In genomic region chr6:89508725-89509124, GRCm38 (mm10) we compare ENCODE assay signal across 26 mouse cellular contexts.
DNase-seq lines count a peak whose midpoint lies in the region; ATAC-seq and TF ChIP-seq lines count a peak whose summit lies in the region.
"Had no signal": no experiment of that assay in that cellular context is flagged by ENCODE, and none has a peak within 500 bp of the region (broad histone marks: within the 10 kb centered on the region; RNA-seq: fewer than 3 reads in every experiment).

No protein-coding gene starts in this region.

- no peak for ATAC-seq in hindbrain, postnatal 0 days
- ATAC-seq in hindbrain, embryonic 16.5 days, result no peak; the same call in 1 of the 2 replicates
- ATAC-seq: activated CD4-positive, CD25-positive, alpha-beta regulatory T cell, adult 4 months; midbrain, embryonic 16.5 days had no signal

- peak overlapping the region; percentile 41; the same call in 1 of the 2 replicates for H3K27ac ChIP-seq in hindbrain, postnatal 0 days
- H3K27ac ChIP-seq in hindbrain, embryonic 16.5 days (ENCODE audit: low read depth, low read length), result no peak overlapping the region
- H3K27ac ChIP-seq in ES-Bruce4 (ENCODE audit: insufficient read depth, low read length), result no peak overlapping the region
- peak overlapping the region; percentile 65 for H3K27ac ChIP-seq in embryonic fibroblast, embryonic 13.5 days (ENCODE audit: insufficient read depth, low read length)
- H3K27ac ChIP-seq: forebrain, embryonic 10.5 days; heart, embryonic 15.5 days; hindbrain, embryonic 13.5 days; liver, embryonic 13.5 days; stomach, postnatal 0 days had no signal

- H3K9ac ChIP-seq in hindbrain, postnatal 0 days (replicated peaks; ENCODE audit: low read length), result no peak overlapping the region
- no peak overlapping the region for H3K9ac ChIP-seq in hindbrain, embryonic 16.5 days (ENCODE audit: low read depth, low read length)
- H3K9ac ChIP-seq in ES-Bruce4 (ENCODE audit: low read depth, poor library complexity, severe bottlenecking), result no peak overlapping the region
- H3K9ac ChIP-seq: heart, embryonic 15.5 days; hindbrain, embryonic 13.5 days; liver, embryonic 13.5 days had no signal

- no peak for TF ChIP-seq CTCF in hindbrain, postnatal 0 days (IDR thresholded peaks at IDR 0.05; ENCODE audit: low read depth)
- no peak for TF ChIP-seq CTCF in ES-Bruce4 (IDR thresholded peaks at IDR 0.05; ENCODE audit: low read depth, low read length)
- no peak for TF ChIP-seq CTCF in embryonic fibroblast, embryonic 13.5 days (IDR thresholded peaks at IDR 0.05; ENCODE audit: borderline replicate concordance, insufficient read depth, low read length)

- H3K9me3 ChIP-seq in hindbrain, postnatal 0 days (ENCODE audit: low read length), result no peaks in the 10 kb centered on the region
- no peaks in the 10 kb centered on the region for H3K9me3 ChIP-seq in hindbrain, embryonic 16.5 days (ENCODE audit: control insufficient read depth, low read length)
- H3K9me3 ChIP-seq in ES-Bruce4 (replicated peaks; ENCODE audit: control insufficient read depth, insufficient read depth, low read length, poor library complexity, severe bottlenecking), result no peaks in the 10 kb centered on the region
- H3K9me3 ChIP-seq: forebrain, embryonic 10.5 days; heart, embryonic 15.5 days; hindbrain, embryonic 13.5 days; liver, embryonic 13.5 days had no signal

- H3K4me2 ChIP-seq in hindbrain, postnatal 0 days (ENCODE audit: low read depth, low read length), result no peak overlapping the region
- H3K4me2 ChIP-seq in hindbrain, embryonic 16.5 days (ENCODE audit: low read length), result no peak overlapping the region
- H3K4me2 ChIP-seq: heart, embryonic 15.5 days; hindbrain, embryonic 13.5 days; liver, embryonic 13.5 days had no signal

- no peaks in the 10 kb centered on the region for H3K27me3 ChIP-seq in hindbrain, postnatal 0 days (ENCODE audit: insufficient read depth, low read length)
- no peaks in the 10 kb centered on the region for H3K27me3 ChIP-seq in hindbrain, embryonic 16.5 days (replicated peaks; ENCODE audit: control insufficient read depth, insufficient read depth, low read length)
- no peaks in the 10 kb centered on the region for H3K27me3 ChIP-seq in ES-Bruce4 (ENCODE audit: control insufficient read depth, insufficient read depth, low read length, poor library complexity, severe bottlenecking)
- H3K27me3 ChIP-seq: CH12.LX; heart, embryonic 15.5 days; hindbrain, embryonic 13.5 days; liver, embryonic 13.5 days; Patski had no signal

- no peak for TF ChIP-seq POLR2A in ES-Bruce4 (IDR thresholded peaks at IDR 0.05; ENCODE audit: insufficient read depth, low read length)
- no peak for TF ChIP-seq POLR2A in embryonic fibroblast, embryonic 13.5 days (IDR thresholded peaks at IDR 0.05; ENCODE audit: low read depth, low read length)

- TF ChIP-seq EP300 in ES-Bruce4 (IDR thresholded peaks at IDR 0.05; ENCODE audit: insufficient read depth, low read depth, low read length), result peak; percentile 61; the same call in 1 of the 2 replicates

- H3K4me1 ChIP-seq in hindbrain, postnatal 0 days (ENCODE audit: insufficient read depth, low read length), result peaks cover 6% of the 10 kb centered on the region; the same call in 1 of the 2 replicates
- no peaks in the 10 kb centered on the region for H3K4me1 ChIP-seq in hindbrain, embryonic 16.5 days (ENCODE audit: control insufficient read depth, insufficient read depth, low read depth, low read length)
- peaks cover 2% of the 10 kb centered on the region for H3K4me1 ChIP-seq in ES-Bruce4 (ENCODE audit: control insufficient read depth, insufficient read depth, low read length)
- H3K4me1 ChIP-seq in embryonic fibroblast, embryonic 13.5 days (ENCODE audit: control insufficient read depth, insufficient read depth, low read length), result peaks cover 15% of the 10 kb centered on the region
- H3K4me1 ChIP-seq: forebrain, embryonic 10.5 days; heart, embryonic 15.5 days; liver, embryonic 13.5 days had no signal

- 63% methylated on average over 2 of the region's 2 CpGs for WGBS in hindbrain, postnatal 0 days
- 54% methylated on average over 2 of the region's 2 CpGs for WGBS in hindbrain, embryonic 16.5 days

- H3K4me3 ChIP-seq in hindbrain, postnatal 0 days (ENCODE audit: low read length), result no peak overlapping the region
- no peak overlapping the region for H3K4me3 ChIP-seq in hindbrain, embryonic 16.5 days (ENCODE audit: low read length)
- no peak overlapping the region for H3K4me3 ChIP-seq in ES-Bruce4 (ENCODE audit: low read depth, low read length)
- H3K4me3 ChIP-seq in embryonic fibroblast, embryonic 13.5 days (ENCODE audit: insufficient read depth, low read length), result no peak overlapping the region
- H3K4me3 ChIP-seq: forebrain, embryonic 10.5 days; heart, embryonic 15.5 days; hindbrain, embryonic 13.5 days; liver, embryonic 13.5 days had no signal

- no peaks in the 10 kb centered on the region for H3K36me3 ChIP-seq in hindbrain, postnatal 0 days (ENCODE audit: insufficient read depth, low read length)
- no peaks in the 10 kb centered on the region for H3K36me3 ChIP-seq in hindbrain, embryonic 16.5 days (ENCODE audit: control insufficient read depth, insufficient read depth, low read length)
- no peaks in the 10 kb centered on the region for H3K36me3 ChIP-seq in ES-Bruce4 (ENCODE audit: control insufficient read depth, insufficient read depth, low read length, poor library complexity, severe bottlenecking)
- H3K36me3 ChIP-seq: forebrain, embryonic 10.5 days; heart, embryonic 15.5 days; hindbrain, embryonic 13.5 days; liver, embryonic 13.5 days had no signal

- no peak for DNase-seq in hindbrain, postnatal 0 days (ENCODE audit: low spot score)
- DNase-seq in NIH3T3 (ENCODE audit: low read depth), result peak; percentile 34
- DNase-seq in cerebellum, adult 11 months, result no peak
- DNase-seq in thymus, postnatal 0 days (ENCODE audit: low spot score), result no peak
- DNase-seq: adrenal gland, adult 8-10 months; B cell, adult 2 months; embryo, embryonic 11 days; gastrocnemius, postnatal 36 days; heart, postnatal 36 days; kidney, adult 8-10 months; kidney, postnatal 25 days; liver, embryonic 13.5 days; lung, adult 2 months; lung, postnatal 14 days; thymus, adult 2 months had no signal

Comparison
In these comparisons a context has a peak if more than half of its experiments do, and no peak if none do; other contexts are left out.
1. H3K27ac ChIP-seq: peak in hindbrain, postnatal 0 days (single experiment) and embryonic fibroblast, embryonic 13.5 days (single experiment); none in hindbrain, embryonic 16.5 days (single experiment) and ES-Bruce4 (single experiment).